Mouse (Mus musculus) midbrain, embryonic 15.5 days (tissue): ENCODE measurements around the gene Rnf7. TPM values are rescaled to one million over a fixed set of nuclear protein-coding genes. Genes with fewer than 3 reads are reported as not detected.
"Not testable (repeated sequence)": the region's sequence is repeated elsewhere in the genome, so short reads cannot be mapped to it uniquely, and the experiment has no call there.

ENCODE experiments used
- ATAC-seq: fragments of 200-750 bp; cut with Nextera tagmentation; replicated peaks from 2 replicates; pipeline ENCODE4 v1.8.0; 2017; ENCODE audit warnings: moderate TSS enrichment
- H3K27ac ChIP-seq: fragments of 300-500 bp; sonication (generic); 2 replicates; pipeline ENCODE4 v1.5.1; 2015; ENCODE audit warnings: mild to moderate bottlenecking, inconsistent platforms
- H3K27me3 ChIP-seq: fragments of 300-500 bp; sonication (generic); replicated peaks from 2 replicates; pipeline ENCODE4 v1.6.1; 2015; ENCODE audit warnings: inconsistent platforms
- H3K36me3 ChIP-seq: fragments of 300-500 bp; sonication (generic); replicated peaks from 2 replicates; pipeline ENCODE4 v1.6.1; 2015; ENCODE audit warnings: inconsistent platforms
- H3K4me1 ChIP-seq: fragments of 300-500 bp; sonication (generic); 2 replicates; pipeline ENCODE4 v1.6.1; 2015; ENCODE audit warnings: inconsistent platforms
- H3K4me2 ChIP-seq: fragments of 300-500 bp; sonication (generic); 2 replicates; pipeline ENCODE4 v1.6.1; 2015; ENCODE audit warnings: inconsistent platforms, mild to moderate bottlenecking, moderate library complexity
- H3K4me3 ChIP-seq: fragments of 300-500 bp; sonication (generic); 2 replicates; pipeline ENCODE4 v1.5.1; 2015; ENCODE audit warnings: mild to moderate bottlenecking, inconsistent platforms
- H3K9ac ChIP-seq: fragments of 300-500 bp; sonication (generic); 2 replicates; pipeline ENCODE4 v1.6.1; 2015; ENCODE audit warnings: mild to moderate bottlenecking, inconsistent platforms
- H3K9me3 ChIP-seq: fragments of 300-500 bp; sonication (generic); 2 replicates; pipeline ENCODE4 v1.6.1; 2016; ENCODE audit warnings: inconsistent platforms
- WGBS: fragments of 180-500 bp; shearing (Covaris S2); methylation state at CpG from one replicate; pipeline ENCODE4 v1.1.7; 2015; ENCODE audit warnings: mixed read lengths; 5-methylcytosine and 5-hydroxymethylcytosine counted together
- polyA plus RNA-seq: library from polyadenylated mRNA; unstranded; fragments of >200 nt; fragmentation: Nextera tagmentation; extraction: Ambion mirVana; gene quantifications from 2 replicates; pipeline ENCODE4 v1.2.1, GENCODE M21; 2015

Gene Rnf7
- polyA plus RNA-seq = 196 and 201 TPM in 2 replicates

DNA sequence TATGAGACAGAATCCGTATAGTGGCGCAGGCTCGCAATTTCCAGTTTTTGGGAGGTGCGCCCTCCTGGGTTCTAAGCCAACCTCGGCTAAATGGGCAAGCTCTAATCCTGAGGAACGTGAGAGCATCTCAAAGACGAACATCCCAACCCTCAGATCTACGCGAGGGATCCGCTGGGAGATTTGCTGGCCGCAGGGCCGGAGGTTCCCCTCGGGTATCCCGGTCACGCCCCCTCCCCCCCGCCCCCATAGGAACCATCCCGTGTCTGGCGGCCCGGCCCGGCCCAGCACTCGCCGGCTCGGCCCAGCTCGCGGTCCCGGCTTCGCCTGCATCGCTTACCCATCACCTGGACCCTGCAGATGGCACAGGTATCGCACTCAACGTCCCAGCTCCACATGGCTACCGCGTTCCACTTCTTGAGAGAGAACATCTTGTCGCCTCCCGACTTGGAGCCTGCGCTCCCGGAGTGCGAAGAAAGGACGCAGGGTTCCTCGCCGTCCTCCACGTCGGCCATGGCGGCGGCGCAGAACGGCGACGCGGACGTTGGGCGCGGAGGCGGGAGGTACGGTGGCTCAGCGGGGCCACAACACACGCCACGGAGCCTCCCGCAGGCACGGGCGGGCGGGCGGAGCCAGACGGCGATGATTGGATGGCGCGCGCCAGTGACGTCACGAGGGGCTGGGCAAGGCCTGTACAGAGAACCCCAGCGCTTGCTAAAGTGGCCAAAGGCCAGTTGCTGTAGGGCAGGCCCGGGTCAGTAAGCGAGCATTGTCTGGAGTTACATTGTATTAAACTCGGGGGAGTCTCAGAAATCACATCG lies at the start of gene Rnf7:
Rnf7 (minus strand) TSS at position 605 of the 818 bp plus-strand sequence.
- Histone ChIP-seq H3K36me3 (no peaks in the 10 kb centered on the region), H3K4me2 (peak within 1 kb of the TSS; percentile 81), H3K4me3 (peak within 1 kb of the TSS; percentile 81), H3K9me3 (no peaks in the 10 kb centered on the region), H3K27ac (peak within 1 kb of the TSS; percentile 88), H3K9ac (peak within 1 kb of the TSS; percentile 74), H3K27me3 (no peaks in the 10 kb centered on the region), H3K4me1 (peaks cover 21% of the 10 kb centered on the region)
- WGBS = under 1% methylated on average over 74 of the region's 74 CpGs
- peak; percentile 99 for ATAC-seq

- no peak overlapping the region for H3K27ac ChIP-seq
- ATAC-seq = no peak
- peaks cover 6% of the 10 kb centered on the region; the same call in 1 of the 2 replicates for H3K4me1 ChIP-seq
- 87% methylated on average over 4 of the region's 4 CpGs for WGBS
- H3K9ac ChIP-seq = no peak overlapping the region
- no peak overlapping the region for H3K4me3 ChIP-seq
- H3K36me3 ChIP-seq = no peaks in the 10 kb centered on the region
- no peak overlapping the region for H3K4me2 ChIP-seq
- no peaks in the 10 kb centered on the region for H3K27me3 ChIP-seq
- H3K9me3 ChIP-seq = no peaks in the 10 kb centered on the region
Measured at GRCm38 (mm10) chr9:96526011-96526410, 47.5 kb upstream of the Rnf7 start.

GRCm38 (mm10) chr9:96524972-96525506 lies 46.6 kb upstream of the Rnf7 start, which contains the start of gene Gm28729:
Gm28729 (minus strand) TSS chr9:96525264.
- Histone ChIP-seq H3K4me2 (no peak within 1 kb of the TSS), H3K4me3 (no peak within 1 kb of the TSS), H3K27me3 (no peaks in the 10 kb centered on the region), H3K4me1 (peaks cover 6% of the 10 kb centered on the region; the same call in 1 of the 2 replicates), H3K9ac (no peak within 1 kb of the TSS), H3K9me3 (no peaks in the 10 kb centered on the region), H3K27ac (no peak within 1 kb of the TSS), H3K36me3 (no peaks in the 10 kb centered on the region)
- ATAC-seq = no peak
- WGBS = 51% methylated on average over 12 of the region's 12 CpGs

DNA sequence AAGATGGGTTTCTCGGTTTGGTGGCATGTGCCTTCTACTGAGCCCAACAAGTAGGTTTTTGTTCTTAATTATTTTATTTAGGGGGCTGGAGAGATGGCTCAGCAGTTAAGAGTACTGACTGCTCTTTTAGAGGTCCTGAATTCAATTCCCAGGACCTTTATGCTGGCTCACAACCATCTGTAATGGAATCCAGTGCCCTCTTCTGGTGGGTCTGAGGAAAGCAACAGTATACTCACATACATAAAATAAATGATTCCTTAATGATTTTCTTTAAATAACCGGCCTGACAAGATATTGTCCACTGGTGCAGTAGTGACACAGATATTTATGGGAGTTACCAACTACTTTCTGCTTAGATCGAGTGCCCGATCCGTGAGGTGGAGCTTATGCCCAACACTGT lies 44.7 kb upstream of the Rnf7 start:
- no peak overlapping the region for H3K9ac ChIP-seq
- no peak overlapping the region for H3K27ac ChIP-seq
- H3K36me3 ChIP-seq = no peaks in the 10 kb centered on the region
- no peak overlapping the region for H3K4me3 ChIP-seq
- no peaks in the 10 kb centered on the region for H3K9me3 ChIP-seq
- H3K27me3 ChIP-seq = no peaks in the 10 kb centered on the region
- H3K4me2 ChIP-seq = no peak overlapping the region
- ATAC-seq = no peak
- WGBS = 92% methylated on average over 5 of the region's 5 CpGs
- peaks cover 6% of the 10 kb centered on the region; the same call in 1 of the 2 replicates for H3K4me1 ChIP-seq

GRCm38 (mm10) chr9:96521574-96521973 lies 43.1 kb upstream of the Rnf7 start:
- not testable (repeated sequence) for H3K27me3 ChIP-seq, H3K9me3 ChIP-seq, H3K4me1 ChIP-seq, ATAC-seq, H3K9ac ChIP-seq, H3K4me2 ChIP-seq, H3K27ac ChIP-seq, H3K4me3 ChIP-seq, H3K36me3 ChIP-seq
- 88% methylated on average over 2 of the region's 2 CpGs for WGBS

DNA sequence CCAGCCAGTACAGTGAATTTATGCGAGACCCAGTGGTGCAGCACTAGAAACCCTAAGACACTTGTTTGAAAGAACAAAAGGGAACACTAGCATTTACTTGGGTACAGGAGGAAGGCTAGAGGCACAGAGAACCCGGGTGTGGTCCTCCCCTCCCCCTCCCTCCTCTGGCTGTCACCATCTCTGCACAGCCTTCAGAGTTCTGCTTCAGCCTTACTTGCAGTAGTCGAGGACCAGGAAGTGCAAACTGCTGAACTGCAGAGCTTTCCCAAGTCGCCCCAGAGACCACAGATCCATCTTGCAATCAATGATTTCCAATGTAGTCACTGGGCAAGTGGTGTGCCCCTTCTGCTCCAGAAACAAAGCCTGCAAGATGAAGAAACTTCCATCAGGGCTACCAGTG lies 39.0 kb upstream of the Rnf7 start:
- Histone ChIP-seq H3K4me3 (no peak overlapping the region), H3K4me2 (no peak overlapping the region)
- 38% methylated on average over 4 of the region's 4 CpGs for WGBS

DNA sequence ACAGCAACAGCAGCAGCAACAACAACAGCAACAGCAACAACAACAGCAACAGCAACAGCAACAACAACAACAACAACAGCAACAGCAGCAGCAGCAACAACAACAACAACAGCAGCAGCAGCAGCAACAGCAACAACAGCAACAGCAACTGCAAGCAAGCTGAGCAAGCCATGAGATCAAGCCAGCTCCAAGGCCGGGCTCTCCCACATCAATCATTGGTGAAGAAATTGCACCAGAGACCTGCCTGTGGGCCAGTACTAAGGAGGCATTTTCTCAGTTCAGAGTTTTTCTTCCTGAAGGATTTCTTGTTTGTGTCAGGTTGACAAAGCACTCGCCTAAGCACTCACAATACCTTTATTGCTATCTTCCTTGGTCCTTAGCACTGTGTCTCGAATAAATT lies 38.3 kb upstream of the Rnf7 start:
- Histone ChIP-seq H3K27ac (no peak overlapping the region), H3K9me3 (no peaks in the 10 kb centered on the region), H3K27me3 (no peaks in the 10 kb centered on the region), H3K36me3 (no peaks in the 10 kb centered on the region), H3K4me2 (no peak overlapping the region), H3K4me3 (no peak overlapping the region), H3K9ac (no peak overlapping the region), H3K4me1 (no peaks in the 10 kb centered on the region)
- 86% methylated on average over 3 of the region's 3 CpGs for WGBS
- ATAC-seq = no peak

More for the DNA sequence above, 39.0 kb upstream of the Rnf7 start:
- no peak overlapping the region for H3K9ac ChIP-seq
- H3K27me3 ChIP-seq = no peaks in the 10 kb centered on the region
- no peak overlapping the region for H3K27ac ChIP-seq
- H3K36me3 ChIP-seq = no peaks in the 10 kb centered on the region
- ATAC-seq = no peak
- H3K9me3 ChIP-seq = no peaks in the 10 kb centered on the region
- H3K4me1 ChIP-seq = no peaks in the 10 kb centered on the region

DNA sequence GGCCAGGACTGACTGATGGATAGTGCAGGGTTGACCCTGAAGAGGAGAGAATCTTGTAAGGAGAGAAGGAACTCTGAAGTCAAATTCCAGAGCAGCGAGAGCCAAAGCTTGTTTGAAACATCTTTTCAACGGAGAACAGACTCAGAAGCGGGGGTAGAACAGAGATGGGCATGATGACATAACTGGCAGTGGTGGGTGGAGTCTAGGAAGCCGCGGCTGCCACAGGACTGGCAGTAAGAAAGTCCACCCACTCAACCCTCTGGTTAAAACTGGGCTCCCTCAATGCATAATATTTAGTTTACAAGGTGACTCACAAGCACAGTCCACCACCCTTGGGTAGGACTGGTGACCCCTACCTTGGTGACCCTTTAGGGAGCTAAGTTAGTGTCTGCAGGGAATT lies 37.3 kb upstream of the Rnf7 start:
- WGBS = 88% methylated on average over 5 of the region's 5 CpGs
- no peak overlapping the region for H3K4me3 ChIP-seq
- no peak overlapping the region for H3K27ac ChIP-seq
- H3K4me1 ChIP-seq = no peaks in the 10 kb centered on the region
- H3K27me3 ChIP-seq = no peaks in the 10 kb centered on the region
- H3K4me2 ChIP-seq = no peak overlapping the region
- no peak for ATAC-seq
- H3K9me3 ChIP-seq = no peaks in the 10 kb centered on the region
- H3K36me3 ChIP-seq = no peaks in the 10 kb centered on the region
- no peak overlapping the region for H3K9ac ChIP-seq

DNA sequence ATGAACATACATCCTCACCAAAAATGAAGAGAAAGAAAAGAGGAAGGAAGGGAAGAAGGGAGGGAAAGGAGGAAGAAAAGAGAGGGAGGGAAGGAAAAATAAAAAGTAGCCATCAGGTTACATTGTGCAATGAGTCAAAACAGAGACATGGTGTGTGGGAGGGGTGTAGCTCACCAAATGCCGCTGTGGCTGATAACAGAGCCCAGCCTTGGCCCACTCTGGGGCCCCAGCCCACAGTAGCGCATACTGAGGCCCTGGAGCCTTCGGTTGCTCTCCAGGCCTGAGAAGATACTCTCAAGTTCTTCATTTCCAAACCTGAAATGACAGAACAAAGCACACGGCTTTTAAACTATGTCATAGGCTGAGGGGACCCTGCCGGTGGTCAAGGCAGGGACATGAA lies 35.8 kb upstream of the Rnf7 start:
- Histone ChIP-seq H3K4me1 (no peaks in the 10 kb centered on the region), H3K9me3 (no peaks in the 10 kb centered on the region), H3K9ac (no peak overlapping the region), H3K27me3 (no peaks in the 10 kb centered on the region), H3K4me2 (no peak overlapping the region), H3K4me3 (no peak overlapping the region), H3K27ac (no peak overlapping the region), H3K36me3 (no peaks in the 10 kb centered on the region)
- no peak for ATAC-seq
- 85% methylated on average over 5 of the region's 5 CpGs for WGBS

DNA sequence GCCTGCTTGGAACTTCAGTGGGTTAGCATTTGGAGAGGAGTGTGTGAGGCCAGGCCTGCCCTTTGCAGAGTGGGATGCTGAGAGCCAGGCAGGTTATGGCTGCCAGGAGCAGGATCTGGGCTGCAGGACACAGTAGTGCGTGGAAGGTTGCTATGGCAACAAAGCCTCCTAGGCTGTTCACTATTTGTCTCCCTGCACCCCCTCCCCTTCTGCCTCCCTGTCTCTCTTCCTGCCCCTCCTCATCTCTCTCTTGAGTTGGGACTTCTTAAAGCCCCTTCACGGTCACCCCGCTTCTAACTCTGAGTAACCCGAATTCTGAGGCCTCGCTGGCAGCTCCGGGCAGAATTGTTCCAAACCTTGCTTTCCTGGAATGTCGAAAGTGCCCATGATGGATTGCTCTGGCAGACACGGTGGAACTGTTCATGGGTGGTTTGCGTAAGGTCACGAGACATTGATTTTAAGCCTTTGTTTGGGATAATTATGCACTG lies 27.6 kb upstream of the Rnf7 start:
- no peaks in the 10 kb centered on the region for H3K36me3 ChIP-seq
- H3K4me3 ChIP-seq = peak overlapping the region; percentile 18; the same call in 1 of the 2 replicates
- ATAC-seq = peak; percentile 94
- H3K27ac ChIP-seq = peak overlapping the region; percentile 67
- H3K9ac ChIP-seq = no peak overlapping the region
- peaks cover 7% of the 10 kb centered on the region for H3K4me1 ChIP-seq
- H3K9me3 ChIP-seq = no peaks in the 10 kb centered on the region
- no peaks in the 10 kb centered on the region for H3K27me3 ChIP-seq
- WGBS = 14% methylated on average over 10 of the region's 10 CpGs
- peak overlapping the region; percentile 45 for H3K4me2 ChIP-seq

DNA sequence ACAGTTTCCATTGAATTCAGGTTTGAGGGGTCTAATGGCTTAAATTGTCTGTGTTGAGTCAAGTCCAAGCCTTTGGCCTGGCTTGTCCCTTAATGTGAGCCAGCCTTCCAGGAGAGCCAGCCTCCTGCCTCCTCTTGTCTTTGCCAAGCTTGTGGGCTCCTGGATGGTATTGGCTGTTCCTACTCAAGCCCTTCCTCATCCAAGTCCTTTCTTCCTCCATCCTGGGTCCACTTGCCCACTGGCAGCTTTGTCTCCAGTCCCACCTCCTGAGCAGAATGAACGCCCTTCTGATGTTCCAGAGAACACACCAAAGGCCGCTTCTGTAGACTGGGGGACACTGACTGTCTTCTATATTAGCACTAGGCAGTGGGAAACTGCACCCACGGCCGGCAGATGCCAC lies 26.7 kb upstream of the Rnf7 start:
- Histone ChIP-seq H3K9me3 (no peaks in the 10 kb centered on the region), H3K27me3 (no peaks in the 10 kb centered on the region), H3K4me3 (no peak overlapping the region), H3K4me1 (peaks cover 7% of the 10 kb centered on the region), H3K9ac (no peak overlapping the region), H3K4me2 (no peak overlapping the region), H3K27ac (peak overlapping the region; percentile 67; the same call in 1 of the 2 replicates), H3K36me3 (no peaks in the 10 kb centered on the region)
- WGBS = 92% methylated on average over 4 of the region's 4 CpGs
- ATAC-seq = no peak

DNA sequence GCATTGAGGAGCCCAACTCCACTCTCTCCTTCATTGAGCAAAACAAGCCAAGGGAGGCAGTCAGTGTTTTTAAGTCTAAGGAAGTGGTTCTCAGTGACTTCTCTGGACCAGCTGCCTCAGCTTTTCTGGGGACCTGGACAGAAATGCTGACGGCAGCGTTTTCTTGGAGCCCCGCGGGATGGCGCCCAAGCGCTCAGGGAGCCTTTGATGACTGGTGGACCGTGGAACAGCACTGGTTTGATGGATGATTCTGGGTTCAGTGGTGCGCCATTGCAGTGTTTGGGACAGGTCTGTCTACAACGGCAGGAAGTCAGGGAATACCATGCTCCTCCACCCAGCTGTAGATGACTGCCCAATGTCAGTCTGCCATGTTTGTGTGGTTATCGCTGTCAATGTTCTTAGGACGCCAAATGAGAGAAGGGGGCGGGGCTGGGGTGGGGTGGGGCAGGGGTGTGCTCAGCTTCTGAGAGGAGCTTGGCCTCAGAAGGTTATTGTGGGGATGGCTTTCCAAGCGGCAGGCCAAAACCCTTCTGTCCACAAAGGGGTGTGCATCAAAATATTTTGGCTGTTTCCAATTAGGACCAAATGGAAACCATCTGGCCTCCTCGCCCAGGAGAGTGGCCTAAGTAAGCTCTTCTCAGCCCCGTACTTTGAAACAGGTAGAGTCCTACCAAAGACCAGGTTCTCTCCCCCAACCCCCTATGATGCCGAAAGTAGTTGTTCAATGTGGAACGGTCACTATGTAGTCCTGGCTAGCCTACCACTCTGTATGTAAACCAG lies 25.8 kb upstream of the Rnf7 start:
- H3K27me3 ChIP-seq = no peaks in the 10 kb centered on the region
- H3K36me3 ChIP-seq = no peaks in the 10 kb centered on the region
- no peak overlapping the region for H3K9ac ChIP-seq
- H3K4me2 ChIP-seq = no peak overlapping the region
- WGBS = 84% methylated on average over 17 of the region's 17 CpGs
- peaks cover 7% of the 10 kb centered on the region for H3K4me1 ChIP-seq
- no peak for ATAC-seq
- no peak overlapping the region for H3K4me3 ChIP-seq
- no peak overlapping the region for H3K27ac ChIP-seq
- H3K9me3 ChIP-seq = no peaks in the 10 kb centered on the region
